Mouse (Mus musculus) embryonic facial prominence, embryonic 11.5 days (tissue): ENCODE data around the gene Cops3. TPM values are rescaled to one million over a fixed set of nuclear protein-coding genes. Genes with fewer than 3 reads are reported as not detected.

ENCODE experiments used
- ATAC-seq: fragments of 200-750 bp; cut with Nextera tagmentation; replicated peaks from 2 replicates; pipeline ENCODE4 v1.8.0; 2017; ENCODE audit warnings: low read depth; ENCODE audit not compliant: insufficient number of reproducible peaks, low FRiP score, low TSS enrichment
- DNase-seq: peaks from one replicate; pipeline ENCODE4 v3.0.0-alpha.2; 2015; ENCODE audit warnings: low spot score
- H3K27ac ChIP-seq: fragments of 300-500 bp; sonication (generic); replicated peaks from 2 replicates; pipeline ENCODE4 v1.5.1; 2014; ENCODE audit warnings: mild to moderate bottlenecking, low read depth, low read length, control low read depth
- H3K27me3 ChIP-seq: fragments of 300-500 bp; sonication (generic); 2 replicates; pipeline ENCODE4 v1.6.1; 2014; ENCODE audit warnings: mild to moderate bottlenecking, low read length, moderate library complexity, mixed read lengths; ENCODE audit not compliant: control insufficient read depth, insufficient read depth
- H3K36me3 ChIP-seq: fragments of 300-500 bp; sonication (generic); replicated peaks from 2 replicates; pipeline ENCODE4 v1.6.1; 2014; ENCODE audit warnings: low read depth, mild to moderate bottlenecking, low read length, moderate library complexity, mixed read lengths; ENCODE audit not compliant: control insufficient read depth, insufficient read depth
- H3K4me1 ChIP-seq: fragments of 300-500 bp; sonication (generic); 2 replicates; pipeline ENCODE4 v1.6.1; 2014; ENCODE audit warnings: low read length, mixed read lengths; ENCODE audit not compliant: control insufficient read depth, insufficient read depth
- H3K4me2 ChIP-seq: fragments of 300-500 bp; sonication (generic); 2 replicates; pipeline ENCODE4 v1.6.1; 2014; ENCODE audit warnings: low read depth, mild to moderate bottlenecking, control low read depth, low read length, moderate library complexity
- H3K4me3 ChIP-seq: fragments of 300-500 bp; sonication (generic); 2 replicates; pipeline ENCODE4 v1.5.1; 2014; ENCODE audit warnings: low read depth, low read length, control low read depth
- H3K9ac ChIP-seq: fragments of 300-500 bp; sonication (generic); replicated peaks from 2 replicates; pipeline ENCODE4 v1.6.1; 2014; ENCODE audit warnings: mild to moderate bottlenecking, control low read depth, low read length
- H3K9me3 ChIP-seq: fragments of 300-500 bp; sonication (generic); replicated peaks from 2 replicates; pipeline ENCODE4 v1.6.1; 2016; ENCODE audit warnings: mild to moderate bottlenecking, low read length, inconsistent platforms, mixed read lengths; ENCODE audit not compliant: control insufficient read depth
- WGBS: fragments of 180-500 bp; shearing (Covaris S2); extraction: QIAGEN DNeasy Blood & Tissue Kit; methylation state at CpG from one replicate; pipeline ENCODE4 v1.1.7; 2014; 5-methylcytosine and 5-hydroxymethylcytosine counted together
- polyA plus RNA-seq: library from polyadenylated mRNA; unstranded; fragments of >200 nt; fragmentation: Nextera tagmentation; extraction: Ambion mirVana; gene quantifications from 2 replicates; pipeline ENCODE4 v1.2.1, GENCODE M21; 2014

The Cops3 gene
- polyA plus RNA-seq, 1 experiment from 2014 or later = 239 TPM

DNA sequence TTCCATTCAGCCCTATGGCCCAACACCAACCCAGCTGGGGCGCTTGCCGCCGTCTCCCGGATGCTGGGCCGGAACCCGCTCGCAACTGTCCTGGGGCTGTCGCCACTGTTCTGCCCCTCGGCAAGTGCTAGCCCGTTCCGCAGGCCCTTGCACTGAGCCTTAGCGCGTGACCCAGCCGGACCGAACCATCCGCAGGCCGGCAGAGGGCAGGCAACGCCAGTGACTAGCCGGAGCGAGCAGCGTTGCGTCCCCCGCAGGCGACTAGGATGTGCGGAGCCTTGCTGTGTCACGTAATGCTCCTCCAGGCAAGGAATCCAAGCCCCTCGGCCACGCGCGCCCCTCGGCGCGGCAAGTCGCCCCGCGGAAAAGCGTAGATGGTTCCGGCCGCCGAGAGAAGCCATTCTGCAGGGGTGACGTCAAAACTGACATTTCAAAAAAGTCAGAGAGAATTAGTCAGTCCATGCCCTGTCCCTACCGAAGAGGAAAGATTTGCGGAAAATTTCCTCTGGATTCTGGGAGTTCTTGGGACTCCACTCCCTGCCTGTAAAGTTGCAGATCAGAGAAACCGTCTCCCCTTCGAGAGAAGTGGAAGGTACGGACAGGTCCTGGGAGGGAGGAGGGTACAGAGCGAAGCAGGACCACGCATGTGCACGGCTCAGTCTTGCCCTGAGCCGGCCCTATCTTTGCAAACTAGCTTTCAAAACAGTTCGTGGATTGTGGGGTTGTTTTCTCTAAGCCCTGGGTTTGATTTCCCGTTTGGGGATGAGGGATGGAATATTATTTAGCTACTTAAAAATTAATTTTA lies 29.8 kb downstream of the Cops3 start, which contains the start of gene Flcn:
Flcn (minus strand) TSS at position 347 of the 805 bp plus-strand sequence.
- Histone ChIP-seq H3K4me2 (peak within 1 kb of the TSS; percentile 48), H3K9ac (peak within 1 kb of the TSS; percentile 98), H3K36me3 (no peaks in the 10 kb centered on the region; the same call in none of the 2 replicates), H3K4me3 (peak within 1 kb of the TSS; percentile 75), H3K27me3 (no peaks in the 10 kb centered on the region), H3K27ac (peak within 1 kb of the TSS; percentile 95), H3K4me1 (0 out of 2 replicates have a peak, but pooled peaks cover 3% of the 10 kb centered on the region), H3K9me3 (no peaks in the 10 kb centered on the region)
- under 1% methylated on average over 52 of the region's 52 CpGs for WGBS
- ATAC-seq = peak; percentile 93
- DNase-seq = peak; percentile 83

DNA sequence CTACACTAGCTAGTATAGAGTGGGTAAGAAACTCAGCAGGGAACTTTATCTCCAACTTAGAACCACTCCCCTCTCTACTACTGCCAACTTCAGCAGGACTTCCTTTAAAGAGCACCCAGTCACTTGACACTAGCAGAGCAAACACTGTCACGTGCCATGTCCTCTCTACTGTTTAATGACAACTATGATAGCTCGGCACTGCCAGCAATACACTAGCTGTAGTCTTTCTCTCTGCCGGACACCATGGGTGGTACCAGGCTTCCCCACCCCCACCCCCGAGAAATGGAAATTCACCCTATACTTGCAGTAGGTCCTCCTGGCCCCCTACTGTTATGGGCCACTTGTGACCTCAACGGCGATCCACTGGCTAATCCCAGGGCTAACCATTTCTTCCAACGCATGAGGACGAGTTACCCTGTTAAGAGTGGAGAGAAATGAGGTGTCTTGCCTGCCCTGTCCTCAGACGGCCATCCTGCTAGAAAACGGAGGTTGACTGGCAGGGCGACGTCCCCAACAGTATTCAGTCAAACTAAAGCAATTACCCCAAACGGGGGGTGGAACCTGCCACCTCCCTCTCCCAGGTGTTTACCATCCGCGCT lies 30.5 kb downstream of the Cops3 start:
- H3K4me1 ChIP-seq = 0 out of 2 replicates have a peak, but pooled peaks cover 3% of the 10 kb centered on the region
- peak overlapping the region; percentile 95; the same call in 1 of the 2 replicates for H3K27ac ChIP-seq
- peak; percentile 42; the same call in 1 of the 2 replicates for ATAC-seq
- peak overlapping the region; percentile 98 for H3K9ac ChIP-seq
- peak overlapping the region; percentile 75 for H3K4me3 ChIP-seq
- H3K4me2 ChIP-seq = peak overlapping the region; percentile 48
- H3K36me3 ChIP-seq = no peaks in the 10 kb centered on the region; the same call in none of the 2 replicates
- peak; percentile 6 for DNase-seq
- no peaks in the 10 kb centered on the region for H3K9me3 ChIP-seq
- under 1% methylated on average over 15 of the region's 15 CpGs for WGBS
- no peaks in the 10 kb centered on the region for H3K27me3 ChIP-seq

DNA sequence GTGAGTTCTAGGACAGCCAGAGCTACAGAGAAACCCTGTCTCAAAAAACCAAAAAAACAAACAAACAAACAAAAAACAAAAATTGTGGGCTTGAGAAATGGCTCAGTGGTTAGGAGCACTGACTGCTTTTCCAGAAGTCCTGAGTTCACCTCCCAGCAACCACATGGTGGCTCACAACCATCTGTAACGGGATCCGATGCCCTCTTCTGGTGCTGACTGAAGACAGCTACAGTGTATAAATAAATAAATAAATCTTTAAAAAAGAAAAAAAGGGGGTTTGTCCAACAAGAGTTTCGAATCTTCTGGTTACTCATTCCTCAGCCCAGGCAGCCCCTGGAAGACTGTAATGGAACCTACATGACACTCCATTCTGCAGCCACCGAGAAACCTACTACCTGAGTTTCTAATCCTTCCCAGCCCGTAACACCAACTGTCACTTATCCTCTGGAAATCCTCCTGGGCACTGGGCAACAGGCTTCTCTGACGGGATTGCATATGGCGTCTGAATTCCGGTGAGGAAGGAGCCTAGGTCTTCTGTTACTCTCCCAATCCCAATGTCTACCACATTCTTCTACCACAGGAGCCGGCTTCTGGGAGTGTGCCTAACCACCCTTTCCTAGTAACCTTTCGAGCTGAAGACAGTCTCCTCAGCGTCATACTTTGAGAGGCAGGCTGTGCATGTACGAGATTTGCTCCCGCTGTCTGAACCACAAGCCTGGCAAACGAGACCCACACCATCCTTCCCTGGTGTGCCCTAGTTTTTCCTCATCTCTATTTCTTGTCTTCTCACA lies 31.3 kb downstream of the Cops3 start:
- Histone ChIP-seq H3K36me3 (no peaks in the 10 kb centered on the region; the same call in none of the 2 replicates), H3K4me2 (peak overlapping the region; percentile 48), H3K27me3 (no peaks in the 10 kb centered on the region), H3K27ac (no peak overlapping the region), H3K9me3 (no peaks in the 10 kb centered on the region), H3K9ac (peak overlapping the region; percentile 3), H3K4me3 (peak overlapping the region; percentile 75), H3K4me1 (0 out of 2 replicates have a peak, but pooled peaks cover 3% of the 10 kb centered on the region)
- no peak for ATAC-seq
- 65% methylated on average over 14 of the region's 14 CpGs for WGBS
- DNase-seq = no peak

DNA sequence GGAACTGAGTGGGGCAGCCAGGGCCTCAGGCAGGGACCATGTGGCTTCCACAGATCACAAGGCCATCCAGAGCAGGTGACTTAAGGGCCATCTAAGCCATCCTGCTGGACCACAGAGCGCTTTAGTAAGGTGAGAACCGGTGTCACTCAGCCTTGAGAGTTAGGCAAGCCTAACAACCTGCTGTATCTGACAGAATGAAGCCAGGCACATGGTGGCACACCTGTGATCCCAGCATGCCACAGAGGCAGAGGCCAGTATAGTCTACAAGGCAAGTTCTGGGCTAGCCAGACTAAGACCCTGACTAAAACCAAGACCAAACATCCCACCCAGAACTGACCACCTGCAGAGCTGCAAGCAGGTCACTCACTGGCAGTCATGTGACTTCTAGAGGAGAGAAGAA lies 34.0 kb downstream of the Cops3 start:
- Histone ChIP-seq H3K4me2 (no peak overlapping the region), H3K36me3 (peaks cover 11% of the 10 kb centered on the region), H3K27ac (no peak overlapping the region), H3K9me3 (no peaks in the 10 kb centered on the region), H3K4me3 (no peak overlapping the region), H3K9ac (no peak overlapping the region), H3K4me1 (0 out of 2 replicates have a peak, but pooled peaks cover 3% of the 10 kb centered on the region), H3K27me3 (no peaks in the 10 kb centered on the region)
- ATAC-seq (no peak), DNase-seq (no peak)
- WGBS = 95% methylated on average over 2 of the region's 2 CpGs

DNA sequence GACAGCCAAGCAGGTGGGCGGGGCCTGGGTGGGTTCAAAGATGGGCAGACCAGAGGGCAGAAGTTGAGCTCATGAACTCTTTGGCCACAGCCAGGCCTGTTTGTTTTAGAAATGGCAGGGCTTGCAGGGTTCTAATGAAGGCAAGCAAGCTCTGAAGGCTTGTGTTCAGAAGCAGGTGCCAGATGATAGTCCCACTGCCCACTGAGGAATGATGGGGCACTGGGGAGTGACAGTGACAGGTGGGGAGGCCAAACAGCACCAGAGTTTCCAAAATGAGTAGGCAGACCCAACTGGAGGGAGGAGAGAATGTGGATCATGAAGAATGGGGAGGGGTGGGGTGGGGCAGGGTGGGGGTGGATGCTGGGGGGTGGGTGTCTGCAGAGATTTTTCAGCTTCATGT lies 34.4 kb downstream of the Cops3 start:
- Histone ChIP-seq H3K27me3 (no peaks in the 10 kb centered on the region), H3K4me2 (no peak overlapping the region), H3K4me1 (0 out of 2 replicates have a peak, but pooled peaks cover 3% of the 10 kb centered on the region), H3K9me3 (no peaks in the 10 kb centered on the region), H3K27ac (no peak overlapping the region), H3K36me3 (peaks cover 12% of the 10 kb centered on the region), H3K4me3 (no peak overlapping the region), H3K9ac (no peak overlapping the region)
- 100% methylated on average over 1 of the region's 1 CpGs for WGBS
- DNase-seq (no peak), ATAC-seq (no peak)

DNA sequence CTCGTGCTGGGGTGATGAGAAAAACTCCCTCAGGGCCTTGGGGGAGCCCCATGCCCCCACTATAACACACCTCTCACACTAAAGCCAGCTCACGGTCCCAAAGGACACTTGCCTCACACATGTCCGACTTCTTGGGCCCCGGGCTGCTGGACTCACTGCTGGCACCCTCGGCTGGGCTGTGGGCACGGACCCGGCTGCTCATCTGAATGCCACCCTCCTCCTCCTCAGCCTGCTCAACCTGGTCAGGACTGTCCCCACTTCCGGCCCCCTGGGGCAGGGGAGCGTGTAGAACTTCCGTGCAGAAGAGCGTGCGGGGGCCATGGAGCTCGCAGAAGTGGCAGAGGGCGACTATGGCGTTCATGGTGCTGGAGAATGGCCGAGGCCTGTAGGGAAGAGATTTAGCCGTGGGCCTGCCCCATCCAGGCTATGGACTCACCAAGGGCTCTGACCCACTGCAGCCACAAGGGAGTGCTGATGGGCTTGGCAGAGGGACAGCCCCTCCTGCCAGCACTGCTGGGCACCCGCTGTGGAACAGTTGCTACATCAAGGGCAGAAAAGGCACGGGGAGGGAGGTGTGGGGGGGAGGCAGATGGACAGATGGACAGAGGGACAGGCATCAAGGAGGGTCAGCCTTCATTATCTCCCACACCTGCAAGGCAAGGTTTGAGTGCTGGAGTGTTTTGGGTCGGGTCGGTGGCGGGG lies 35.1 kb downstream of the Cops3 start:
- no peaks in the 10 kb centered on the region for H3K27me3 ChIP-seq
- H3K27ac ChIP-seq = no peak overlapping the region
- 0 out of 2 replicates have a peak, but pooled peaks cover 3% of the 10 kb centered on the region for H3K4me1 ChIP-seq
- H3K36me3 ChIP-seq = peaks cover 16% of the 10 kb centered on the region
- no peak overlapping the region for H3K9ac ChIP-seq
- 88% methylated on average over 22 of the region's 22 CpGs for WGBS
- H3K9me3 ChIP-seq = no peaks in the 10 kb centered on the region
- ATAC-seq (no peak), DNase-seq (no peak)
- H3K4me3 ChIP-seq = no peak overlapping the region
- no peak overlapping the region for H3K4me2 ChIP-seq

DNA sequence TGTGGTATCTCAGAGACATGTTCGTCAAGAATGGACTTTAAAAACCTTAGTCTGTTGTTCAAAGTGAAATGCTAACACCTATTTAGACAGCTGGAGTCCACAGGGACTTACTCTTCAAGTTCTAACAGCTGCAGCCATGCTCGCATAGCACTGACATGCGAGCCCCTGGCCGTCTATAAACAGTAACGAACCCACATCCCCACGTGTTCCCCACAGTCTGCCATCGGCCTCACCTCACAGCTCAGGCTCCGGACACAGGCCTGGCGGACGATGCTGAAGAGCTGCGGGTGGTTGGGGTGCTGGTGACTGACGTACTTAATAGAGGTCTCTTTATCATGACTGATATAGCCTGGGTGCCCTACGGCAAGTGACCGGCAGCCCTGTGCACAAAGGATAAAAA lies 36.1 kb downstream of the Cops3 start:
- Histone ChIP-seq H3K36me3 (peaks cover 16% of the 10 kb centered on the region), H3K4me1 (0 out of 2 replicates have a peak, but pooled peaks cover 2% of the 10 kb centered on the region), H3K4me2 (no peak overlapping the region), H3K9ac (no peak overlapping the region), H3K4me3 (no peak overlapping the region), H3K9me3 (no peaks in the 10 kb centered on the region), H3K27ac (no peak overlapping the region), H3K27me3 (no peaks in the 10 kb centered on the region)
- WGBS = 82% methylated on average over 14 of the region's 14 CpGs
- ATAC-seq (no peak), DNase-seq (no peak)
